Mouse (Mus musculus): Measurements from ENCODE around the gene Cyp2d11.

GRCm38 (mm10) chr15:82376393-82377138 is 17.3 kb downstream of the Cyp2d11 start:
- TF ChIP-seq GATA1 (IDR thresholded peaks at IDR 0.05; ENCODE audit: low read length) (no peak), TAL1 (IDR thresholded peaks at IDR 0.05; ENCODE audit: low read length) (no peak)
